Mouse (Mus musculus): ENCODE data around the gene Samd14.
"Not testable (repeated sequence)": the region's sequence is repeated elsewhere in the genome, so short reads cannot be mapped to it uniquely, and the experiment has no call there.

Gene Samd14

GRCm38 (mm10) chr11:95009629-95010014 lies at the start of gene Samd14:
Samd14 (plus strand) TSS chr11:95009879.
- DNase-seq (ENCODE audit: low spot score), result peak; percentile 68

GRCm38 (mm10) chr11:94962534-94963101 lies 47.1 kb upstream of the Samd14 start:
- no peak for DNase-seq (ENCODE audit: low spot score)

GRCm38 (mm10) chr11:94967419-94967818 lies 42.3 kb upstream of the Samd14 start, which contains the start of gene Hils1:
Hils1 (plus strand) TSS chr11:94967593.
- no peak for DNase-seq (ENCODE audit: low spot score)

DNA sequence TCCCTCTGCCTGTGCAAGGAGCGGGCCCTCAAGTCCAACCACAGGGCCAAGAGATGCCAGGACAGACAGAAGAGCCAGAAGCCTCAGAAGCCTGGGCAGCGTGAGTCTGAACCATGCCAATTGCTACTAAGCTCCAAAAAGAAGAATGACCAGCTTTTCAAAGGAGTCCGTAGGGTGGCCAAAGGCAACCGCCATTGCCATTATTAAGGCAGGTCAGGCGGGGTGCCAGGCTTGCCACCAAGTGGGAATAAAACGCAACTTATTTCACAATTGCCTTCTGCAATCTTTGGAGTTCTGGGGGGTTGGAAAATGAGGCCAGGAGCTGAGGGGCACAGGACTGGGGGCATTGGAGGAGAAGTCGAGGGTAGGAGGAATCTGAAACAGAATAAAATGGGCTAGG lies 41.5 kb upstream of the Samd14 start:
- no peak for DNase-seq (ENCODE audit: low spot score)

- DNase-seq (ENCODE audit: low spot score), result not testable (repeated sequence)
Observed at GRCm38 (mm10) chr11:94969709-94970108, 40.0 kb upstream of the Samd14 start.

- peak; percentile 74 for DNase-seq (ENCODE audit: low spot score)
Observed at GRCm38 (mm10) chr11:94970210-94970943, 39.3 kb upstream of the Samd14 start.

DNA sequence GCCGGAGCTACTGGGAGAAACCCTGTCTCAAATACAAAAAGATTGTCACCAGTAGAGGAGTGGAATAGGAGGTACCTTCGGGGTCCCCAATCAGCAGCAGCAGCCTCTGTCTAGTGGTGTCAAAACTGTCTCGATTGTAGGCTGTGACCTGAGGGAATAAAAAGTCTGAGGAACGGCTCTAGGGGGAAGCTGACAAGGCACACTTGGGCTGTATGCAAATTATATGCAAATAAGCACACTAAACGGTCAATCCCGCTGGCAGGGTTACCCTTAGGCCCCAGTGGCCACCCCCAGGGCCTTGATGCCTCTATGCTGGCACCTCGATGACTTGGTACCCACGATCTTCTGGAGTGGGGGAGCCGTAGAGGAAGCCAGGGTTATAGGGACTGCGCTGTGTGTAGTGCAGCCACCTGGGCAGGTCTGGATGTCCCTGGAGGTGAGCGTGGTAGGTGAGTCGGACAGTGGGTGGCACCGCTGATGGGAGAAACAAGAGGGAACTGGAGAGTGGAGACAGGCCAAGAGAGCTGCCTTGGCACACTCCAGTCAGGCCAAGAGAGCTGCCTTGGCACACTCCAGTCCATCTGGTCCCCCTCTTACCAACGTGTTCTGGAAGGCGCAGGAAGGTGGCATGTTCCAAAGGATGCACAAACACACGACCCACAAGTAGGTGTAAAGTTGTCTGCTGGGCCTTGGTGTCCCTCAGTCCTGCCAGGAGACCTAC lies 37.6 kb upstream of the Samd14 start:
- DNase-seq (ENCODE audit: low spot score), result no peak

DNA sequence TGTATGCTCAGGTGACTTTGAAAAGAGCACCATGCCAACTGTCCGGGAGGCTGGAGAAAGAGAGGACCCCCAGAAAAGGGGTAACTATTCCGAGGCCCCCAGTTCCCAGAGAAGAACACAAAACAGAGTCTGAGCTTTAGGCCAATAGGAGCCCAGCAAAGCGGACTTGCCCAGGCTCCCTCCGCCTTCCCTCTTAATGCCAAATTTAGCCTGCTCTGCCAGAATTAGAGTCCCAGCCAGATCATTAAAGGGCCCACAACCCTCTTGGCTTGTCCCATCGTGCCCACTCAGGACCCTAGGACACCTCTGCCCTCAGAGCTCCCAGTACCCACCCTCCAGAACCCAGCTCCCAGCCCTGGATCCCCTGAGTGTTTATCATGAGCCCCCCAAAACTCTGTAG lies 36.8 kb upstream of the Samd14 start:
- DNase-seq (ENCODE audit: low spot score), result no peak

GRCm38 (mm10) chr11:94973313-94973712 lies 36.4 kb upstream of the Samd14 start:
- no peak for DNase-seq (ENCODE audit: low spot score)

DNA sequence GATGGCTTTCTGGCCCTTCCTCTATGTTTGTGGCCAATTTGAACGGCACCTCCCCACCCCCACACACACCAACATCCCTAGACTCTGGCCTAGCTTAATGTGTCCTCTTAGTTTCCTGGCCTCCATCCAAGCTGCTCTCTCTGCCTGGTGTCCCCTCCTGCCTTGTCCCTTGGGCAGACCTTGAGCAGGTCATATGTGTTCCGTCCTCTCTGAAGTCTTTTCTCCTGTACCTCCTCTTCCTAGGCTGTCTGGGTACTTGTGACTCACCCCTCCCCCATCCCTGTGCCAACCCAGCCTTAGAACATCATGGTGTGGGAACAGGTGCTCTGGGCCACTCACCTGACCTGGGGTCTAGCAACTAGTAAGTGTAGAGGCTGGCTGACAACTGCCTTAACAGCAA lies 34.7 kb upstream of the Samd14 start:
- DNase-seq (ENCODE audit: low spot score), result no peak

DNA sequence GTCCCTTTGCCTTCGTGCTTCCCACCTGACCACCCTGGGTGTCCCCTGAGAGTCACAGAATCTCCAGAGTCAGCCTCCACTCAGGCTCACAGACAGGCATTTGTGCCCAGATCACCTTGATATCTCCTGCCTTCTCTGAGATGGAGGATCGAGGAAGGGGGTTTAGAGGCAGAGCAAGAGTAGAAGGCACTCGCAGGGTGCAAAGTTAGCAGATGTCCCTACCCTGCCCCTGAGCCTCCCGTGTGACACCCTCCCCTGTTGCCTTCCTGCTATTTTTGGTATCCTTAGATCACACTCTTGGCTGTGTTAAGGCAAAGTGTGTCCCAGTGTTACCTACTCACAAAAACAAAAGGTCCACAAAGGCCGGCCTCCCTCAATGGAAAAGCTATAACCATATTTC lies 33.5 kb upstream of the Samd14 start, which contains the start of gene Sgca:
TSS of gene Sgca (minus strand) at position 129 of the 400 bp plus-strand sequence.
- no peak for DNase-seq (ENCODE audit: low spot score)

DNA sequence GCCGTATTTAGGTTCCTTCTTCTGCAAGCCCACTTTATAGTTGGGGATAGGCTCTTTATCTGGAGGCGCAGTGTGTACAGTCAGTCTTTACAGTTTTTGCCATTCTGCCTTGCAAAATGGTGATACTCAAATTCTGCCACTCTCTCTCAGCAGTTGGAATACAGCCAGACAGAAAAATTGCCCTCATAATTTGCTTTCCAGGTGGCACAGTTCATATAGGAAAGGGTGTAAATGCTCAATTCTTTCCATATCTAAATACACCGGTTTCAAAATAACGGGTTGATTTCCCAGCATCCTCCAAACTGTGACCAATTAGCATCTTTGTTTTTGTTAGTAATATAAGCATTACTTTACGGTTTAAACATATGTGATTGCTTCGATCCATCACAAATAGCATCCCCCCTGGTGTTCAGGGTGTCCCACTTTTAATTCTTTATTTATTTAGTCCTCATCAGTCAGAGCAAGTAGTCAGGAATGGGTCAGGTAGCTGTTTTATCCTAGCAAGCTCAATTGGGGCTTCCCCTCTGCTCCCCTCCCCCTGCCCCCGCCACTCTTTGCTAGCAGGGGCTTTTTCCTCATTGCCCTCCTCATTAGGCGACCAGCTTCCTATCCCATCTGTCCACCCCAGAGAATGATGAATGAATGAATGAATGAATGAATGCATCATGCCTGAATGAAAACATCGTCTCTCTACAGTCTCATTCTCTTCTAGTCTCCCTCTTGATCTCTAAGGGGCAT lies 31.3 kb upstream of the Samd14 start:
- no peak for DNase-seq (ENCODE audit: low spot score)

GRCm38 (mm10) chr11:94978947-94979346 lies 30.7 kb upstream of the Samd14 start:
- DNase-seq (ENCODE audit: low spot score), result peak; percentile 96

- no peak for DNase-seq (ENCODE audit: low spot score)
Observed at GRCm38 (mm10) chr11:94979462-94980179, 30.1 kb upstream of the Samd14 start.

DNA sequence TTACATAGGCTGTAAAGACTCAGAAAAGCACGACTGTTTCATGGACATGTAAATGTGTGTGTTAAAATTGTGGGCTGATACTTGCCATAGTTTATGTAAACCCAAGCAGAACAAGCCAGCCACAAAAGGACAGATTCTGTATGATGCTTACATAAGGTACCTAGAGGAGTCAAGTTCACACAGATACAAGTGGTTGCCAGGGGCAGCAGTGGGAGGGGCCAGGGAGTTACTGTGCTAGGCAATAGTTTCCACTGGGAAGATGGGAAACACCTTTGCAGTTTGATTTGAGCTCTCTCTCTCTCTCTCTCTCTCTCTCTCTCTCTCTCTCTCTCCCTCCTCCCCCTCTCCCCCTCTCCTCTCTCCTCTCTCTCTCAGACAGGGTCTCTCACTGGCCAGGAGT lies 24.5 kb upstream of the Samd14 start:
- DNase-seq (ENCODE audit: low spot score), result no peak

DNA sequence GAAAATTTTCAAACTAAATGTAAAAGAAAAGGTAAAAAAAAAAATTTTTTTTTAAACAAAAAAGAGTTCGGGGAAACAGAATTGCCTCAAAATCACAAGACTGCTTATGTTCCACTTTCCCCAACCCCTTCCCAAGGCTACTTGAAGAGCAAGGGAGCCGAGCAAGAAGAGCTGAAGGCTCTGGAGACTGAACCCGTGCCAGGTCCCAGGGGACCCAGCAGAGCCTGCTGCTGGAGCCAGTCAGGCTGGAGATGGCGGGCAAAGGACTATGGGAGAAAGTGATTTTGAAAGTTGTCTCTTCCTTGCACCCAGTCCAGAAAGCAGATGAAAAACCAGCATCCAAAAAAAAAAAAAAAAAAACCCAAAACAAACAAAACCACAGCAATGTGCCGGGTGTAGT lies 23.9 kb upstream of the Samd14 start:
- no peak for DNase-seq (ENCODE audit: low spot score)

- DNase-seq (ENCODE audit: low spot score), result no peak
Observed at GRCm38 (mm10) chr11:94986435-94986834, 23.2 kb upstream of the Samd14 start.

GRCm38 (mm10) chr11:94987341-94987740 lies 22.3 kb upstream of the Samd14 start:
- no peak for DNase-seq (ENCODE audit: low spot score)

GRCm38 (mm10) chr11:94987851-94988250 lies 21.8 kb upstream of the Samd14 start:
- no peak for DNase-seq (ENCODE audit: low spot score)

DNA sequence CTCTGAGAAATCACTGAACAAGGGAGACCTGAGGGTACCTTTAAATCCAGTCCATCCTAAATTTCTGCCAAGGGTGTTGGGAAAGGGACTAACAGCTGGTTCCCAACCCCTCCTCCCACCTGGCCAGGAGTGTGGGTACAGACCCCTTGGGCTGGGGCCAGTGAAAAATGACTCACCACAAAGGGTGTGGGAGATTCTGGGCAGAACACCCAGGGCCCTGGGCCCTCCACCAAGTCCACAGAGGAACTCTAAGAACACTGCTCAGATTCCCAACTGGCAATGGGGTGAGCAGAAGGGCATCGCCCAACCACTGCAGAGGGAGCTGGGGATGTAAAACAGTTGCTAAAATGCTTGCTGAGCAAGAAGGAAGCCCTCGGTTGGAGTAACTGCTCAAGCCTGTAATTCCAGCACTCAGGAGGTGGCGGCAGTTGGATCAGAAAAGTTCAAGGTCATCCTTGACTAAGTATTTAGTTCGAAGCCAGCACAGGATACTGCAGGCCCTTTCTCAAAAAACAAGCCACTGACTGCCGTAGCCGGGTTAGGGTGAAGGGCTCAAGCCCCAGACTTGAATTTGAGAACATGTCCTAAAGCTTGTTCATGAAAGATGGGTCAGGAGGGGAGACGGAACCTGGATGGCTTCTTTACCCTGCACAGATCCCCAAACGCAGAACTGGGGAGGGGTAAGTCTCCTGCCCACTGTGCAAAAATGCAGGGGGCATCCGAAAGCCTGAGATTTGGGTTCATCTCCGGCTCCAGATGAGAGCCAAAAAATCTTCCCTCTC lies 20.7 kb upstream of the Samd14 start:
- peak; percentile 70 for DNase-seq (ENCODE audit: low spot score)

DNA sequence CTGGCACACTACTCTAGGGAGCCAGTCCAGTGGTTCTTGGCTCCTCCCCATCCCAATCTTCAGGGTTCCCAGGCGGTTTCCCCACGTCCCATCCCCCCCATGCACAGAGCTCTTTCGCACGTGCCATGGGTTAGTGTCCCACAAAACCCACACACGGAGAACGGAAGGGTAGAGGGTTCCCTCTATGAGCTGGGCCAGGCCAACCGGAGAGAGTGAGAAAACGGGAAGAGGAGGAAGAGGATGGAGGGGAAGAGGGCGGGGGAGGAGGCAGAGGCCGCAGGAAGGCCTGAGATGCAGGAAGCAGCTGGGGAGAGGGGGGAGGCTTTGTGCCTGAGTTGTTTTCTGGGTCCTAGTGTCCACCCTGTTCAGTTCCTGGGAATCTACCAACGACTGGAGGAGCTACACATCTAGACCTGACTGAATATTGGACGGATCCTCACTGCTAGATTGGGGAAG lies 20.1 kb upstream of the Samd14 start:
- DNase-seq (ENCODE audit: low spot score), result peak; percentile 84
